Mouse (Mus musculus): ENCODE measurements around the gene Hook1. TPM values are rescaled to one million over a fixed set of nuclear protein-coding genes. Genes with fewer than 3 reads are reported as not detected.
"Not testable (repeated sequence)": the region's sequence is repeated elsewhere in the genome, so short reads cannot be mapped to it uniquely, and the experiment has no call there.

The Hook1 gene
- 3.0 and 7.5 TPM in 2 replicates for polyA plus RNA-seq (2012; ENCODE audit: insufficient read depth, insufficient read length, missing spikeins)

DNA sequence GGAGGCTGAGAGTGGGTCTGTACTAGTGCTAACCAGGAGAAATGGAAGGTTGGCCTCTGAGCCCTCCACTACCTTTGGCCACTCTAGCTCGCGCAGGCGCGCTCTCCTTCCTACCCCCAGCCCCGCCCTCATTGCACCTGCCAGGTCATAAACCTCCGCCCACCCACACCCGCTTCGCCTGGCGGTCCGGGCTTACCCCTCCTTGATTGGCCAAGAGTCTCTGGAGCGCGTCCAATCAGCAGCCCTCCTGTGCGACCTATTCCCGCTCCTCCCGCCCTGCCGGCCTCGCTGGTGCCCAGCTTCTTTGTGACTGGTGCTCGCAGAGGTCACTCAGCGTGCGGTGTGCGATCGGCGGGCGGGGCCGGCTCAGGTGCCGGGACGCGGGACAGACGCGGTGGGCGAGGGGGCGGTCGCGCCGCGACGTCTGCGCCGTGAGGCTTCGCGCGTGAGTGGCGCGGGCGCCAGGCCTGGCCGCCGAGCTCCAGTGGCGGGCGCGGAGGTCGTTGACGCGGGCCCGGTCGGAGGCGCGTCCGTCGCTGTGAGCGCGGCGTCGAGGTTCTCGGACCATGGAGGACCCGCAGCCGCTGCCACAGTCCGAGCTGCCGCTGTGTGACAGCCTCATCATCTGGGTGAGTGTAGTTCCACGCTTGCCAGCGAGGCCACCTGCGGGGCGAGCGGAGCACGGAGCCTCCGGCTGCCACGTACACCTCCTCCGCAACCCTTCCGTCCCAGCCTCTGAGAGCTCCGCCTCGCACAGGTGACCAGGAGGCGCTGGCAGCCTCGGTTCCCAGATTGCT lies at the start of gene Hook1:
Gene Hook1, plus strand, starts transcription at position 313 of the 797 bp plus-strand sequence.
- Histone ChIP-seq H3K4me1 (ENCODE audit: control insufficient read depth, insufficient read depth, insufficient read length, low read length) (peaks cover 3% of the 10 kb centered on the region; the same call in 1 of the 2 replicates), H3K27ac (replicated peaks; ENCODE audit: low read depth, low read length) (no peak within 1 kb of the TSS), H3K4me3 (ENCODE audit: insufficient read depth, low read depth, low read length) (peak within 1 kb of the TSS; percentile 67)

DNA sequence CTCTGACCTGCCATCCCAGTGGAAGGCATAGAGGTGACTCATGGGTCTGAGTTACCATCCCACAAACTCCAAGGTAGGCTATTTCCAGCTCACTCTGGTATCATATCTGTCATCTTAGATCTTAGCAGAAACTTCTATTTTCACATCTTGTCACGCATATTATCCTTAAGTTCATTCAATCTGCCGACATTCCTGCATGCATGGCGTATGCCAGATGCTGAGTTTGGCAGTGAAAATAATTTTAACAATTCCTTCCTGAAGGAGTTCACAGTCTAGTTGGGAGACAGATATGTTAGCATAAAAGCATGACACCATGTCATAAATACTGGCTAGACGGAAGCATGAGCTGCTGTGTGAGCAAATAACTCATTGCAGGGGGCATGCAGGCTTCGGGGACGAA lies 49.3 kb upstream of the Hook1 start:
- H3K4me3 ChIP-seq (ENCODE audit: insufficient read depth, low read depth, low read length) = no peak overlapping the region
- H3K4me1 ChIP-seq (ENCODE audit: control insufficient read depth, insufficient read depth, insufficient read length, low read length) = no peaks in the 10 kb centered on the region
- H3K27ac ChIP-seq (replicated peaks; ENCODE audit: low read depth, low read length) = no peak overlapping the region

DNA sequence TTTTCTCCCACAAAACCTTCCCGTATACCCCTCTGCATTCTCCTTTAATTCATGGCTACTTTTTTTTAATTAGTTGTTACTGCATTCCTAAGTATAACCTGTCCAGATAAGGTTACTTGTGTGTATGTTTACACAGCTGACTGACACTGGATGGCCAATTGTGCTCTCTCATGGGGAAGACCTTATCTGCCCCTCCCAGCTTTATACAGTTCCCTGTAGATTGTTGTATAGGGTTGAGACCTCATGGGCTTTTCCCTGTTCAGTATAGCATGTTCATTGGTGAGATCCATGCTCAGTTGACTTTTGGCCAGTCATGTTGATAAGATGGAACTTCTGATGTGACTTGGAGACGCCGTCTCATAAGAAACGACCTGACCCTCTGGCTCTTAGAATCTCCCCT lies 46.6 kb upstream of the Hook1 start:
- Histone ChIP-seq H3K27ac (replicated peaks; ENCODE audit: low read depth, low read length) (no peak overlapping the region), H3K4me3 (ENCODE audit: insufficient read depth, low read depth, low read length) (no peak overlapping the region), H3K4me1 (ENCODE audit: control insufficient read depth, insufficient read depth, insufficient read length, low read length) (no peaks in the 10 kb centered on the region)

DNA sequence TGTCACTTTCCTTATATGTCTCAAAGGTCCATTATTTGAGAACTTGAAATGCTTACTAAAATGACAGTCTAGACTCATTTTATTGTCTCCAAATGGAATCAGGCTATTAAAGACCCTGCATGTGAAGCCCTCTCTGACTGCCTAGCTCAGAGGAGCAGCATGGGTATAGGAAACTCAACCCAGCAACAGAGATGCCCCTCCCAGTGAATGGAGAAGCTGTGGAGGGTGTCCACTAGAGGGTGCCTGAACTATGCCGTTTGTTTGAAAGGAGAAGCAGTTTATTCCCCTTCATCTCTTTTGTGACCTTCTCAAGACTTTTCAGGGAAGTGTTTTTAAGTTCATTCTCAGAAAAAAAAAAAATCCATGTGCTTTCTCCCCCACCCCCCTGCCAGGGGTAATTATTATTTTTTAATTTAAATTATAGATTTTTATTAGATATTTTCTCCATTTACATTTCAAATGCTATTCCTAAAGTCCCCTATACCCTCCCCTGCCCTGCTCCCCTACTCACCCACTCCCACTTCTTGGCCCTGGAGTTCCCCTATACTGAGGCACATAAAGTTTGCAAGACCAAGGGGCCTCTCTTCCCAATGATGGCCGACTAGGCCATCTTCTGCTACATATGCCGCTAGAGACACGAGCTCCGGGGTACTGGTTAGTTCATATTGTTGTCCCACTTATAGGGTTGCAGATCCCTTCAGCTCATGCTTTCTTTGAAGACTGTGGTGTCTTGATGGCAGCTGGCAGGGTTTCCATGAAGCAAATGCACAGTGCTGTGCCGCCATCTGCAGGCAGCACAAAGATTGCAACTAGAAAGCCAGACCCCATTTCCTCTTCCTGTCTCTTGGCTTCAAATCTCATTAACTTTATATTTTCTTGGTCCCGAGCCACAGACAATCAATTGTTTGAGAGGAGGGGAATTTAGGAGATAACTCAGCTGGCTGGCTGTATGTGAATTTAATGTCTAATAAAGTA lies 42.5 kb upstream of the Hook1 start:
- H3K4me3 ChIP-seq (ENCODE audit: insufficient read depth, low read depth, low read length) = no peak overlapping the region
- H3K4me1 ChIP-seq (ENCODE audit: control insufficient read depth, insufficient read depth, insufficient read length, low read length) = no peaks in the 10 kb centered on the region
- H3K27ac ChIP-seq (replicated peaks; ENCODE audit: low read depth, low read length) = no peak overlapping the region

DNA sequence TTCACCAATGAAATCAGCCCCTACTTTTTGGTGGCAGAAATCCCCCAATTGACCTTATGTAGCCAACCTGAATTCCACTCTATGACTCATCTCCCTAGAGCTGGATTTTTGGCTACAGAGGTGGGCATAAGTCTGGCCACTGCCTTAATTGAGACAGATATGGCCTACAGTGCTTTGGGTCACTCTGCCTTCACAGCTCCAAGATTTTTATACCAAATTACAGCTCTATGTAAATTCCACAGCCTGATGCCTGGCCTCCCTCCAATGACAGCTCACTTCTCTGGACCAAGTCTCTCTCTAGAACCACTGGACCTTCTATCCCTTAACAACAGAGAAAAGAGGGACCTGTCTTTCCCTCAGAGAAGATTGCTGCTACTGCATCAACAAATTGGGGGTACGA lies 38.2 kb upstream of the Hook1 start:
- no peak overlapping the region for H3K4me3 ChIP-seq (ENCODE audit: insufficient read depth, low read depth, low read length)
- H3K27ac ChIP-seq (replicated peaks; ENCODE audit: low read depth, low read length) = no peak overlapping the region
- H3K4me1 ChIP-seq (ENCODE audit: control insufficient read depth, insufficient read depth, insufficient read length, low read length) = no peaks in the 10 kb centered on the region

DNA sequence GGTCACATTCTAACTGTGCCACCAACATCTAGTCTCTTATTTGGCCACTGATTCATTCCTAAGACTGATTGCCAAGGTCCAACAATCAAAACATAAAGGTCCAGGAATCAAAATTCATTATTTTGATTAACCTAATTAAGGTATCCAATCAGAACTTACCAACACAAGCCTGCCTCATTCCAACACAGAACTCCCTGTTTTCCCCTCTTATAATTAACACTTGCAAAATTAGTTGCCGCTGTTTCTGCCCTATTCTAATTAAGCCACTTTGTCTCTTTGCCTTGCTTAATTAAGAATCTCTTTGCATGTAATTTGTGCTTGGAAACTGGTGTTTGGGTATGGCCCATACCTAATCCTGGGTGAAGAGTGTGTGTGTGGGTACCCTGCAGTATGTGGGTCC lies 37.1 kb upstream of the Hook1 start:
- H3K4me3 ChIP-seq (ENCODE audit: insufficient read depth, low read depth, low read length) = no peak overlapping the region
- H3K4me1 ChIP-seq (ENCODE audit: control insufficient read depth, insufficient read depth, insufficient read length, low read length) = no peaks in the 10 kb centered on the region
- no peak overlapping the region for H3K27ac ChIP-seq (replicated peaks; ENCODE audit: low read depth, low read length)

DNA sequence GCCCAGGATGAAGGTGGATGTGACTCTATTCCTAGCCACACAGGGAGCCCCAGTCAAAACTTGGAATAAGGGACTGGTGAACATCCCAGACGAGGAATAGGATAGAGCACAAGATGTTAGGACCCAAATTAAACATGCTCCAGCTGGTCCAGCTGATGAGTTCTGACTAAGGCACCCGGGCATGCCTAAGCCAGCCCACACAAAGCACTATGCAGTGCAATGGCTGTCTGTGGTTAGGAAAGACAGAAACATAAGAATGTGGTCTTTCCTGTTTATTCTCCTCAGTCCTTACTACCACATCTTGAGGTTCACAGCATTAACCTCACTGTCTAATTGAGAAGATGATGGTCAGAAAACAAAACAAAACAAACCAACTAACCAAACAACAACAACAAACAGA lies 35.7 kb upstream of the Hook1 start:
- no peak overlapping the region for H3K4me3 ChIP-seq (ENCODE audit: insufficient read depth, low read depth, low read length)
- H3K27ac ChIP-seq (replicated peaks; ENCODE audit: low read depth, low read length) = no peak overlapping the region
- H3K4me1 ChIP-seq (ENCODE audit: control insufficient read depth, insufficient read depth, insufficient read length, low read length) = no peaks in the 10 kb centered on the region

DNA sequence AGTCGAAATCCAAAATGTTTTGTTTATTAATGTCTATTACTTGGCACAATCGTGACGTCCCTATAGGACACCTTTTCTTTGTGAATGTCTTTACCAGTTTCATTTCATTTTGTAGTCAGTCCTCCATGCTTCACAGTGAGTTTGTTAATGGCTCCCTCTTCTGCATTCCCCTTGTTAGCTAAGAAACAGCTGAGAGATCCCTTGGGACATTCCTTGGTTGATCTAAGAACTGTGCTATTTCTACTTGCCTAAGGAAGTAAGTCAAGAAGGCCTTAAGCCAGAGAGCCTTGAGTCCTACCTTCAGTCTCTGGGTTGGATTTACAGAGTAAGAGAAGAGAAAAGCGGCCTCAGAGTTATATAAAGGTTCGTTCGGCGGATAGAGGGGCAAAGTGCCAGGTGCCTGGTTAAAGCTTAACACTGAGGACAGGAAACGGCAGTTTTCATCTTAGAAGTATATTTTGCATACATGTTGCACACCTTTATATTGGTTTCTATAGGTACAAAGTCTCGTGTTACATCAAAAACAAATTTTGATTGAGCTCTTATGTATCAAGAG lies 33.2 kb upstream of the Hook1 start:
- H3K4me1 ChIP-seq (ENCODE audit: control insufficient read depth, insufficient read depth, insufficient read length, low read length) = no peaks in the 10 kb centered on the region
- H3K27ac ChIP-seq (replicated peaks; ENCODE audit: low read depth, low read length) = no peak overlapping the region
- no peak overlapping the region for H3K4me3 ChIP-seq (ENCODE audit: insufficient read depth, low read depth, low read length)

DNA sequence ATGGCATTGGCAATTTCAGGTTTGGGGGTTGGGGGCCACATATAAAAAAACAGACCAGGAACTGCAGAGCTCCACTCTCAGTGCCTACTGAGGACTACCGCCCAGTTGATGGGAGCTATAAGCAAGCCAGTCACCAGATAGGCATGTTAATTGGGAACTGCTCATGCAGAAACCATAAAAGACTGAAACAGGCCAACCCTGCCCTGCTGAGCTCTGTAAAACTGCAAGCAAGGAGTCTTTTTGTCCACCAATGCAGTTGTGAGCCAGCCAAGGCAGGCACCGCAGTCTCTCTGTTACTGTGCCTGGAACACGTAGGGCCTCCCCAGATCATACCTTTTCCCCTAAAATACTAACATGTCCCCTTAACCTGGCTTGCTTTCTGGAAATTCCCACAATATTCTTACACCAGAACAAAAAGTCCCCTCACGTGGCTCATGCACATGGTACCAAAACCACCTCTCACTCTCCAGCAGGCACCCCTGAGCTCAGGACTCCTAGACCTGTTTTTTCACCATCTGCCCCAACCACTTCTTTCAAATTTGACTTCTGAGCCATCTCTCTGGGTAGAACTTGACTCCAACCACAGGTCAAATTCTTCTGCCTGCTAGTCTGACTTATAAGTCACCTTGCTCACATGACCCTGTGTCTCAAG lies 32.5 kb upstream of the Hook1 start:
- Histone ChIP-seq H3K4me3 (ENCODE audit: insufficient read depth, low read depth, low read length) (no peak overlapping the region), H3K27ac (replicated peaks; ENCODE audit: low read depth, low read length) (no peak overlapping the region), H3K4me1 (ENCODE audit: control insufficient read depth, insufficient read depth, insufficient read length, low read length) (no peaks in the 10 kb centered on the region)

DNA sequence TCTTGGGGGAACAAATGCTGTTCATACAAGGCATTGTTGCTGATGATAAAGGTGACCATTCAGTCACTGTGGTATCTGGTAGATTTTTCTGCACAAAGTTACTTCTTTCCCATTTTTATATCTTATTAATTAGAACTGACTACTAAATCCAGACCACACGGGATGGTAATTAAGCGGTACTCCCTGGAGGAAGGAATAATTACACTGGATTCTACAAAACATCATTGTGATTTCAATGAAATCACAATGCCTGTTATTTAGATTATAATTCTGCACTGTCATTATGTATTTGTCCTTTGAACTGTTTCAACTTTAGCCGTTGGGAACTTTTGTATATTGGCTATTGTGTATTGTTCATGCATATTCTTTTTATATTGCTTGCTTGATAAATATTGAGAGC lies 28.3 kb upstream of the Hook1 start:
- no peak overlapping the region for H3K27ac ChIP-seq (replicated peaks; ENCODE audit: low read depth, low read length)
- no peak overlapping the region for H3K4me3 ChIP-seq (ENCODE audit: insufficient read depth, low read depth, low read length)
- no peaks in the 10 kb centered on the region for H3K4me1 ChIP-seq (ENCODE audit: control insufficient read depth, insufficient read depth, insufficient read length, low read length)

DNA sequence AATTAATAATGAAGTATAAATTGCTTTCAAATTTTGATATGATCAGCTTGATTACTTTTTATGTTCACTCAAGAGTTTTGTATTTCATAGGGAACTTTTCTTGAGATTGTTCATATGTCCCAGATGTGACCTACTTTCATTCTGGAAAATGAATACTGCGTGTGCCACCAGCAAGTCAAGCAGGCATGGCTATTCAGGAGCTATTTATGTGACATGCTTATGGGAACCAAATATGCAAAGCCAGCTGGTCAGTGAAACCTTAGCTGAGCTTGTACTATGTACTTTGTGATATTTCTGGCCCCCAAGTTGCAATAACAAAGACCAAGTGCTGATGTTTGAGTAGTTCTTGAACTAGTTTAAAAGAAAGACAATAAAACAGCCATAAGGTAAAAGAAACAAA lies 19.1 kb upstream of the Hook1 start:
- no peaks in the 10 kb centered on the region for H3K4me1 ChIP-seq (ENCODE audit: control insufficient read depth, insufficient read depth, insufficient read length, low read length)
- no peak overlapping the region for H3K27ac ChIP-seq (replicated peaks; ENCODE audit: low read depth, low read length)
- no peak overlapping the region for H3K4me3 ChIP-seq (ENCODE audit: insufficient read depth, low read depth, low read length)

DNA sequence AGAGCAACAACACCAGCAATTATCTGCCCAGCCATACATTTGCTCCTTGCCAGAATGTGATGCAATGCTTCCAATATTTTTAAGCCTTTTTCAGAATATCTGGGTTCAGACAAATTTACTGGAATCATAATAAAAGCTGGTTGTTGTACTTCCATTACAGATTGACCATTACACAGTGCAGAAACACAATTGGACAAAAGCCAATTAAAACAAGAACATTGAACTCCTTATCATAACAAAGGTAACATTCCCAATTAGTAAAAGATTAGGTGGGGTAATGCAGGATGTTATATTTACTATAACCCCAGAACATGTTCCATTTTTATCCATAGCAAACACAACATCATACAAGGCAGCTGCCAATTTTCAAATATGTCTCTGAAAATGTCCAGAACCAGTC lies 13.7 kb upstream of the Hook1 start:
- Histone ChIP-seq H3K27ac (replicated peaks; ENCODE audit: low read depth, low read length) (no peak overlapping the region), H3K4me3 (ENCODE audit: insufficient read depth, low read depth, low read length) (no peak overlapping the region), H3K4me1 (ENCODE audit: control insufficient read depth, insufficient read depth, insufficient read length, low read length) (no peaks in the 10 kb centered on the region)

DNA sequence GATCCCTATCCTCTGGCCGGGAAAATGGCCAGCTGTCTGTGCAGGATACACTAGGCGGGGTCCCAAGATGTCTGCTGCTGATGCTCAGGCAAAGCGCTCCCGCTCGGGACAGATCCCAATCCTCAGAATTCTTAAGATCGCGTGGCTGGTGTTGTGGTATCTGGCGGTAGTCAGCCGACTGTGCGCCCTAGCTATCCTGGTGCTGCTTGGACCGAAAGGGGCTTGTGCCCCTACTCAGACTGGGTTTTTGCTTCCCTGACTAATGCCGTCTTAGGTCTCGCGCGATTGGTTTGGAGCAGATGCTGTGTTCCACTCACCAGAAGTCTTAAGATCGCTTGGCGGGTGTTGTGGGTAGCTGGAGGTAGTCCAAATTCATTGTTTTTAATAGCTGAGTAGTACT lies 15.2 kb downstream of the Hook1 start:
- not testable (repeated sequence) for H3K4me1 ChIP-seq (ENCODE audit: control insufficient read depth, insufficient read depth, insufficient read length, low read length); H3K27ac ChIP-seq (replicated peaks; ENCODE audit: low read depth, low read length); H3K4me3 ChIP-seq (ENCODE audit: insufficient read depth, low read depth, low read length)

DNA sequence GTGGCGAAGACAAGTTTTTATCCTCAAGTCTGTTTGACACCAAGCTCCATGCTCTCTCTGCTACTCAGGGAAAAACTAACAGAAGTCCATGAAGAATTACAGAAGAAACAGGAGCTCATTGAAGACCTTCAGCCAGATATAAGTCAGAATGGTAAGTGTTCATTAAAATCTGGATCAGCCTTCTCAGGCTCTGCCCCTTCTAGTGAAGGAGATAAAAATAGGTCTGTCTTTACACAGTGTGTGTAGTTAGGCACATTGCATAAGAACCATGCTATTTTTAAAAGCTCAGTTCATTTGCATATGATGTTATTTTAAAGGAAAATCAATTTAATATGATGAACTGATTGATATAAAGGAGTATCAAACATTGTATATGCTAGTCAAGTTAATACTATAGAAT lies 49.8 kb downstream of the Hook1 start:
- Histone ChIP-seq H3K4me1 (ENCODE audit: control insufficient read depth, insufficient read depth, insufficient read length, low read length) (no peaks in the 10 kb centered on the region), H3K27ac (replicated peaks; ENCODE audit: low read depth, low read length) (no peak overlapping the region), H3K4me3 (ENCODE audit: insufficient read depth, low read depth, low read length) (no peak overlapping the region)

DNA sequence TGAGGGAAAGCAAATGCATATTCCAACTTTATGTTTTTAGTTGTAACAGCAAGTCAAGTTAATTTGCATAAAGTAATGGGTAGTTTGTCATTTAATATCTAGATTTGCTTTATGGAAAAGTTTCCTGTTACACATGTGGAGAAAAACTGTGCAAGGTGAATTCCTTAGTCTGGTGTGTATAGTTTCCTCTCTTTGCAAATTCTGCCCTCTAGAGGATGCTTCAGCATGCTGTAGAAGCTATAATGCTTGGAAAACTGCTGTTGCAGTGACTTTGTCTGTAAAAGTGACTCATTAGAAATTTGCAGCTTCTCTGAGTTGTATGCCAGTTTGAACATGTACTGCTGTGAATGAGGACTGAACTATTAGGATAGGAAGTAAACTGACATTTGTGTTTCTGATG lies 55.8 kb downstream of the Hook1 start:
- Histone ChIP-seq H3K4me1 (ENCODE audit: control insufficient read depth, insufficient read depth, insufficient read length, low read length) (no peaks in the 10 kb centered on the region), H3K27ac (replicated peaks; ENCODE audit: low read depth, low read length) (no peak overlapping the region), H3K4me3 (ENCODE audit: insufficient read depth, low read depth, low read length) (no peak overlapping the region)
